Mouse (Mus musculus) brain, embryonic 18.5 days (tissue): ENCODE data around the gene Grb10.

ENCODE experiments used
- DNase-seq: peaks from one replicate; pipeline ENCODE4 v3.0.0-alpha.2; 2012; ENCODE audit warnings: low read depth, low spot score

Grb10 gene

DNA sequence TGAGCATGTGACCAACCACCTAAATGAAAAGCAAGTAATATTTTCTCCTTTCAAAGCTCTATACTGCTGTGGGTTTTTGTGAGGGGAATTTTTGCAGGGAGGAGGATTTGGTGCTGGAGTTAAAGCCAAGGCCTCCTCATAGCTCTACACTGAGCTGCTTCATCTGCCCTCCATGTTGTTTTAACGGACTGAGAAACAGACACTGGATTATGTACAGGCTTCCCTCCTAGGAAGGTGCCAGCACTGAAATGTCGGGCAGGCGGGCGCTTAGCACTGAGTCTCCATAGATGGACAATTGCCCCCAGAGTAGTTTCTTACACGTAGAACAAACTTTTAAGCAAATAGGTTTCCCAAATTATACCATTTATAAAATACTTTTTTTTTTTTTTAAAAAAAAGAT is 4.1 kb downstream of the Grb10 start:
- no peak for DNase-seq

DNA sequence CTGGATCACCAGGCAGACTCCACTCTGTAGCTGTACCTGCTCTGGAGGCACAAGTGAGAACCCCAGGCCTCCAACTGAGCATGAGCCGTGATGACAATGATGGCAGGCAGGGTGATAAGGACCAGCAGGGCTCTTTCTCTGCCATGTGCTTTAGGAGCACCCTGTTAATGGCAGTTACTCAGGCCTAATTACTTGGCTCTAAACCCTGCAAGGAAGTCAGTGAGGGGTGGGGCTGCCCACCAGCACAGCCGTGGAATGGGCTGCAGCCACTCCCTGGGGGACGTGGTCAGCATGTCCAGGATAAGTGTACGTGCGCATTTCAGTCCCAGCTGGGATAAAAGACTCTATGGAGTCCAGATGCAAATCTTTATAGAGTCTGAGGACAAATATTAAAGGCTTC is 5.7 kb downstream of the Grb10 start:
- no peak for DNase-seq

DNA sequence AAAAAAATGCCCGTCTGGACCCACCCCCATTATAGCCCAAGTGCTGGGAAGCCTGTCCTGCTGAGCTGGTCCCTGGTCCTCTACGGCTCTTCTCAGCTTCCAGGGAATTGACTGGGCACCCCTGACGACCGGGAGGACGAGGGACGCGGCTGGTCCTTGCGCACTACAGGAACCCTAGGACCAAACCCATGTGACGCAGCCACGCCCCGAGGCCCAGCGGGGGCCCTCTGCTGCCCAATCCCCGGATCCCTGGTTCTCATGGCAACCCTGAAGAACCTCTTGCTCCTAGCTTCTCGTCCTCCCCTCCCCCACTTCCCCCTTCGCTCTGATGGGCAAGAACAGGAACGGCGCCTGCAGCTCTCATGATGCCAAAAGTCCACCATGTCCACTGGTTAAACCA is 11.8 kb downstream of the Grb10 start:
- peak; percentile 24 for DNase-seq

DNA sequence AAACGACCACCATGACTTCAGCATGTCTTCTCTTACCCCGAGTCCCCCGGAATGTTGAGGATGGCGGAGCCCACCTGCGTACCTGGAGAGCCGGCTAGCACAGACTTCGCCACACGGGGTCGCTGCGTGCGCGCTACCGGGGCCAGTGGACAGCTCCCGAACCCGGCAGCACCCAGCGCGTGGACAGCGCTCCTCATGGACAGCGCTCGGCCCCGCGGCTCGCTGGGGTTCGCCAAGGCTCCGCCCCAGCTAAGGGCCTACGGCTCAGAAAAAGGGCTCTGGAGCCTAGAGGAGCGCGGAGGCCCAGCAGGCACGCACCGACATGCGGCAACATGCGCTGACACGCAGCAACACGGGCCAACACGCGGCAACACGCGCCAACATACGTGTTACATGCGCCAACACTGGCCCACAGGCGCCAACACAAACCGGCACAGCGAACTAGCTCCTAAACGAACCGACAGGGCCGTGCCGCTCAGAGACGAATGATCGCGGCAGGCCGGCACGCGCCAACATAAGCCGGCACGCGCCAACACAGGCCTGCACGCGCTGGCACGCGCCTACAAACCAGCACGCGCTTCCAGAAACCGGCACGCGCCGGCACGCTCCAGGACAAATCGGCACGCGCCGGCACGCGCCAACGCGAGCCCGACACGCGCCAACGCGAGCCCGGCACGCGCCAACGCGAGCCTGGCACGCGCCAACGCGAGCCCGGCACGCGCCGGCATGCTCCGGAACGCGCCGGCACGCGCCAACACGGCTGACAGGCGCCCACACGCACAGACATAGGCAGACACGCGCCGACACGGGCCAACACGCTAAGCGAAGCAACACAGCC is 12.5 kb downstream of the Grb10 start:
- DNase-seq = peak; percentile 49

DNA sequence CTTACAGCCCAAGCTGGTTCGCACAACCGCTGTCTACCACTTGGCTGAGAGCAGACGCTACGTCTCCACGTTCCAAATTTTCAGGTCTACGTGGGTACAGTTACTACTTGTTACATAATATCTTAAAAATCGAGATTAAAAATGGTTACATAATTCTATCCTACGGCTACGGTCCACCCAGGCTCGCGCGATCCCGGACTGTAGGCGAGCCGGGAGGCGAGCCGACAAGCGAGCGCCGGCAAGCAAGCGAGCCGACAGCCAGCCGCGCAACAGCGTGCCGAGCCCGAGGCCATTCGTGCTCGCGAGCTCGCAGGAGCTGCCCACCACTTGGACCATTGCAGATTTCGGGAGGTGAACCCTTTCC is 13.1 kb downstream of the Grb10 start:
- no peak for DNase-seq

DNA sequence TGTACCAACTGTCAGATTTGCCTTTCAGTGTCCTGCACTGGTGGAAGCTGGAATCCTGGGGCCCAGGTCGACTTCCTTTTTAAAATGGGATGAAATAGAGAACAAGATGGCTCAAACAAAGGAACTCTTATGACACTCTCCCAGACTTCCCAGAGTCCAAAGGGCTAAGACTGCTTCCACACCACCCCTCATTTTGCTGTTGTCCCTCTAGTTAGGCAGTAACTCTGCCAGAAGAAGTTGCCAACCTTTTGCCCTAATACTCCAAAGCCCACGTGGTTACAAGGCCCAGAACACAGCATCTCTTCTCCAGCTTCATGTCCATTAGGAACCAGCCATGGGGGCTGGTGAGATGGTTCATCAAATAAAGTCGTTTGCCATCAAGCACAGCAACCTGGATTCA is 15.4 kb downstream of the Grb10 start:
- DNase-seq = no peak

DNA sequence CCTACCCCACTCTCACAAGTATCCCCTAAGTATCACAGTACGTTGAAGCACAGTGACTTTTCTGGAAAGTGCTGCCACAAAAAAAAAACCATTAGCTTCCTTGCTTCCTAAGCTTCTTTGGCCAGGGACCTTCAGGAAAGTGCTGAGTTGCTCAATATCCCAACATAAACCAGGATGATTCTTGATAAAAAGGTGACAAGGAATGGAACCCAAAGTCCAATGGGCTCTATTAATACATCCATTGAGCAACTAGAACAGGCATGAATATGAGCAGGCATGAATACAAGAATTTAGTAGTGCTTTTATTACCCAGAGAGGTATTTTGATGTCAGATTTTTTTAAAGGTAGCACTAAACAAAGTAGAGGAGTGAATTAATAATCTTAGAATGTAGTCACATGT is 18.8 kb downstream of the Grb10 start:
- DNase-seq = no peak

DNA sequence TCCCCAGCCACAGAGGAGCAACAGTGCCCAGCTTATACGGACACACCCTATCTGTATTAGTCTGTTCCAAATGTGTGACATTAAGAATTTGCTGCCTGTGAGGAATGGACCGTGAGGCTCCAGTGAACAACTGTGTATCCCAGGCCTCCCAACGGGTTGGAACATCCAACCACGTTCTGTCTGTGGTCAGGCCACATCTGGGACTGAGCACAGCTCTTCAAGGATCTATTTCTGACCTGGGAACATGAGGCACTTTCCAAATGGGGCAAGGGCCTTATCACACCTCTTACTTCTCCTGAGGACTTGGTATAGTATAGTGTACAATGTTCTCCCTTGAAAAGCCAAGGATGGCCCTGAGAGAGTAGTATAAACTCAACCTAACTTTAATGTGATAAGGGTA is 19.9 kb downstream of the Grb10 start:
- DNase-seq = no peak

DNA sequence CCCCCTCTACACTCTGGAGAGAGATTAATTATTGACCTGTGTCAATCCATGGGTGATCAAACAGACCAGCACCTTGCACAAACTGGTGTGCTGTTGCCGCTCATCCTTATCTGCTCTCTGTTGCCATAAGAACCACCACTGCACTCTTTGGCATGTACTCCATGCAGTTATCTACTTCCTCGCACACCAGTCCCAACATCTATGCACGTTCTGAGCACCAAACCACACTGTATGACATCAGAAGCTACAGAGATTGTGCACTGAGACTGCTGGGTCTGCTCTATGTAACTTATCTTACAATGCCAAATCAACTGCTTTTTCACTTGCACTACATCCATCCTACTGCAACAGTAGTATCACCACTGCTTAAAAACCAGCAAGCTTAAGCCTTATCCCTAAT is 28.4 kb downstream of the Grb10 start:
- DNase-seq = no peak

DNA sequence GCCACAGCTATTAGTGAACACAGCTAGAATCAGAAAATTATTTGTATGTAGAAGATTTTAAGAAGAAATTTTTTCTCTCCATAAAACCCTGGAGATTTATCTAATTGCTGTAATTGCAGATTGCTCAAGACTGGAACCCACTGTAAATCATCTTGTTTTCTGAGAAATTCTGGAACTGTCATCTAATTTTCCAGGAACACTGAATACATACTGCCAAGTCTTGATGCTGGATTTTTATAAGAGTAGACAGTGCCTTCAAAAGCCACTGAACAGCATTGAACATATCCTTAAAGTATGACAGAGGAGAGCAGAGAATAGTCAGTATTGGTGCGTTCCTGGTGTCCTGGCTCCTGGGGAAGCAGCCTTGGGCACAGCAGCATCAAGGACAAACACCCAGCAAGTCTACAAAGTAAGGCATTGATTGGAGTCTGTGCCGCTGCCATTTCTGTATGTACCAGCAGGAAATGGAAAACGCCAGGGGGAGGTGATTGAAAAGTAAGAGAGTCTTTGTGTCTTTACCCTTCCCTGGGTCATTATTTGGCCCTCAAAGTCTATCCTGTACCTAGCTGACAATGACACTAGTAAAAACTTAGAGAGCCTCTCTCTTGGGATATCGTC is 38.1 kb downstream of the Grb10 start:
- DNase-seq = no peak

DNA sequence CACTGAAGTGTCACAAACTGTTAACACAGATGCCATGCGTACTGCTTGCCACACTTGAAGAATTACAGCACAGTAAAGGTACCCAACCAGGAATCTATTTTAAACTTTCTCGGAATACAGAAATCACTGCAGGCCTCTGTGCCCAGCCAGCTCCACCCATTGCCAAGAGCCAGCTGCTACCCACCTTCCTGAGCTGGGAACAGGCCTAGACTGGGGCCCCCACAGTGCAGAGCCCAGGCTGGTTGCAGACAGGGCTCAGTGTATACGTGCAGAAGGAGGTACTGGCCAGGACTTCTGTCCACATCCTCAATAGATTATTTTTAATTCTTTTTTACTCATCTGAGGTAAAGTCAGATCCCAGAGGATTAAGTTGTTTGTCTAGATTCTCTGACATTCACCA is 39.6 kb downstream of the Grb10 start:
- no peak for DNase-seq

DNA sequence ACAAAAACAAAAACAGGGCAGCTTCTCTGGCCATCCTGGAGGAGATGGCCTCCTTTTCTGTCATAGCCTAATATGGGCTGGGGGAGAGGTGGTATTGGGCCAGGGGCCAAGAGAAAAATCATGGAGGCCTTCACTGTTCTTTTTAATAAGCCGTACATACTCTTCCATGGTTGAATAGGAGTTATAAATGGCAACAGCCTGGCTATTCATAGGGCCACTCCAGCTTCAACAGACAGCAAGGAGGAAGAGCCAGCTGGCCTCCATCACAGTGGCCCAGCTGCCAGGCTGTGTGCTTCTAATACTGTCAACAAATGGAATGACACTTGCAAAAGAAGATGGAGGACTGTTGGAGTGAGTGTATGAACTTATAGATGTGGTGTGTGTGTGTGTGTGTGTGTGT is 41.4 kb downstream of the Grb10 start:
- DNase-seq = no peak

DNA sequence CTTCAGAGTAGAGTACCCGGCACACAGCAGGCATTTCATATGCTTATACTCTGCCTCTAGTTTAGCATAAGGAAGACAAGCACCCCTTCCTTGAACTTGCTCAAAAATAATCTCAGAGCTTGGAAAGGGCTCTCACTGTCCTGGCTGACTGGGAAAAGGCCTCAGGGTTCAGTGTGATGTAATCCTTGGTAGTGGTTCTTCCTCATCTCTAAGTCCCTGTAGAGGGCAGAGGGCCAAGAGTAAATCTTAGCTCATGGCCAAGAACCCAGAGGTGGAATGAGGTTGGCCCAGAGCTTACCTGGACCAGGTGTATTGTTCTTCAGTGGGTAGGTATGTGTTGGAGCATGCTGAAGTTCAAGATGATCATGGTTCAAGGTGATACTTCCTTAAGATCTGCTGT is 43.1 kb downstream of the Grb10 start:
- DNase-seq = no peak

DNA sequence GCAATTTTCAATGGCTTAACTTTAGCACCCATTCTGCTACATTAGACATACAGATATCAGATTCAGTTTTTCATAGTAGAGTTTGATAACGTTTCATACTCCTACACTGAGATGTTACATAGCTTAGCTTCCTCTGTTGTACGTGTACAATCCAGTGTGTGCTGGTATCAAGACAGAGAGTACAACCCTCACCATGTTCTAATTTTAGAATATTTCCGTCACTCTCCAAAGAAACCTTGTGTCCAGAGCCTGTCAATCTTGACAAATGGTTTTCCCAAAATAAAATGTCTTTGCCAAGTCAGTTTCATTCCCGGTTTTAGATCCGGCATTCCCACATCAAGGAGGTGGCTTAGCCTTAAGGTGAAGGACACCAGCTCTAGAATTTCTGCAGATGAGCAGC is 44.7 kb downstream of the Grb10 start:
- no peak for DNase-seq

DNA sequence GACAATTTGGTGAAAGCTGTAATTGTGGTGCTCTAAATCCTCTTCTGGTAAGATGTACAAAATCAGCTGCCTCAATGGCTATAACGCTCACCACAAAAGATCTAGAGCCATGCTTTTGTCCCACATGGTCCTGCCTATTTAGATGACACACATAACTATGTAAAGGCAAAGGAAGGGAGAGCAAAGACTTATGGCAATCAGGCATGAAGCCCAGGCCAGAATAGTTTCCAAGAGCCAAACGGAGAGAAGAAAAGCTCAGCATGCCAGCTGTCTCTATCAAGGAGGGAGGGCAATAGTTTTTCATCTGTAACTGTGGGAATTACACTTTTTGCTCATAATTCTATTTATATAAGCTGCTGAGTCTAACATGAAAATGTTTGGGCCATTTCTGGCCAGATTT is 45.3 kb downstream of the Grb10 start:
- DNase-seq = no peak

DNA sequence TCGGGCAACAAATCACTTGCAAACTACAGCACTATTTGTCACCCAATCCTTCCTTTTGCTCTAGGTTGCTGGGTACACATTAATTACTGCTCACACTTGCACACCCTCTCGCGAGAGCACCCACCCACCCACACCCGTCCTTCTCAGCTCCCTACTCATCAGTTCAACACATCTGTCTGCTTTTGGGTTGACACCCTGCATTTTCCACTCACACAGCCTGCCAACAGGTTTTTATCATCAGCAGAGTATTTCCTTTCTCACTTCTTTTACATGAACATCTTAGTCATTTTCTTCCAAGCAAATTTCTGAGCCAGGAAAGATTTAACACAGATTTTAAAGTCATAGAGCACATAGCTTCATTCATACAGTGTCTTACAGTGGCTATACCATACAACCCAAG is 48.6 kb downstream of the Grb10 start:
- no peak for DNase-seq

DNA sequence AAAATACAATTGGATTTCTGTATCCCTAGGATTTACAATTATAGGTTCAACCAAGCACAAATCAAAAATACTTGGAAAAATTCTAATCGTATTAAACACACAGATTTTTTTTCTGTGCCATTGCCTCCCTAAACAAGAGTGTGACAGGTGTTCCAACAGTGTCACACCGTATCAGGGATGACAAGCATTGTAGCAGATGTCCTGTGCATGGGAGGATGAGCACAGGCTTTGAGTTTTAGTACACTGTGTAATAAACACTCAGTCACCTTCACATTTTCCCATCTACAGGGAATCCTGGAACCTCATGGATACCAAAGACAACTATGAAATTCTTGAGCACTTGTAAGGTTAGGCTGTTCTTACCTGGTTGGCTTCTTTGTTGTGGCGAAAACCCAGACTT is 51.2 kb downstream of the Grb10 start:
- DNase-seq = no peak

DNA sequence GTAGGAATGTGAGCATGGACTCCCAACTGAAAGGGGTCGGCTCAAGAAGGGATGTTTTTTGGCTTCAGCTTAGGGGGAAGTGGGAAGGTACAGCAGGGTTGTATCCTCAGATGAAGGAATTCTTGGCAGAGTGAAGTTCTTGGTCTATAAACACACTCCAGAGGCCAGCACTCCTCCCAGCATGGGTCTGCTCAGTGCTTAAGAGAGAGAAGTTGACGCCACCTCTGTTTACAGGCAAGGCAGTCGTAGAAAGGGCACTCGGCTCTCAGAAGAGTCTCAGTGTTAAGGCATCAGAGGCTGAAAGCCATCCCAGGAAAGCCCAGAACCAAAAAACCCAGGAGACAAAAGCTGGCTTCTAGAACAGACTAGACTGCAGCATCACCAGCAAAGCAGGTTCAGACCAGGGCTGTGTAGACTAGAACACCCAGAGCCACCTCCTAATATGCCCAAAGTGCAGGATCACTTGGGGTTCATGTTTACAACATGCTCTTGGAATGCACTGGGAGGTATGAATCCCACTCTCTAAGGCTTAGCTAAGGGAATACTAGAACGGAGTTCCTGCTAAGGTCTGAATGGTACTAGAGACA is 59.8 kb downstream of the Grb10 start:
- no peak for DNase-seq

DNA sequence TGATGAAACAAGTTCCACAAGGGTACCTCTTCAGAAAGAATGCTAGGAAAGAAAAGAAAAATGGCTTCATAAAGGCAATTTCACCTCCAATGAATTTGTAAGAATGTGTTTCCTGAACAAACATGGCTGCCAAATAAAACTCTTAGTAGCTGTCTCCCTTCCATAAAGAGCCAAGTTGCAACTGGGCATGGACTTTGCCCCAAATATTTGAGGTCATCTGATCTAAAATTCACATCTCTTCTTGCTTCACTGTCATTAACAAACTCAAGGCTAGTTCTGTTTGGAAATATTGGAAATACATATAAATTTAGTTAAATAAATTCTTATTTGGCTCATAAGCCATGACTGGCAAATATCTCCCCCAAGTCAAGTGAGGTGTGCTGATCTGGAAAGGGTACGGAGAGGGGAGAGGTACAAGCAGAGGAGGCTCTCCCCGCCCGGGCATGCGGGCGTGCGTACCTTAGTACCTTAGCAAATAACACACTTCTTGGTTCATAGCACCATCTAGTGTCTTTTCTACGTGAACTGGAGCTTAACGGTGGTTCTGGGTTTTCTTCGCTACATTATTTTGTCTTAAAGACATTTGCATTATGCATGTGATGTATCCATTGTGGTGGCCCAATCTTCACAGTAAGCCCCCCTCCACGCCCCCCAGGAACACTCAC is 63.8 kb downstream of the Grb10 start:
- DNase-seq = peak; percentile 16

DNA sequence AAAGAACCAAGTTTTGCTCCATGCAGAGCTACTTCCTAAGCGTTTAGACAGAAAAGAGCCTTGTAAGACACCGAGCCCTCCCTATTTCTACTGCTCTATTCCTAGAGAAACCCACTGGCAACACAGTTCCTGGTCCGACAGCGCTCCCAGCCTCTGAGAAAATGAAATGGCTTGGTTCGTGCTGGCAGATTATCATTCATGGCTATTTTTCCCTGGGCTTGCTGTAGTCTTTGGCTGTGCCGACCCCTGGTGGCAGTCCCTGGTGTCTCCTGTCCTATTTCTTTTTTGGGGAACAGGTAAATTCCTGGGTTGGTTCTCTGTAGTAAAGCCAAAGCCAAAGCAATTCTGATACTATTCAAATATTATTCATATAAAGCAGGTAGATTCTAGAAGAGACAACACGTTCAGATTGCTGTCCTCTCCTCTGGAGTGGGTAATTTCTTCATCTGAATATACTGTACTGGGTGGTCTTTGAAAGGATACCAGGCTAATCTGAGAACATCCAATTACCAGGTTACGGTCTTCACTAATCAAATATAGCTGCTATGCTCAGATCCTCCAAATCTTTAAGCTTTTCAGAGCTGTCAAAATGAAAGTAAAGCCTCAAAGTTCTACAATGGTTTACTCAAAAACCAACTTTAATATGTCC is 65.0 kb downstream of the Grb10 start:
- DNase-seq = peak; percentile 55

DNA sequence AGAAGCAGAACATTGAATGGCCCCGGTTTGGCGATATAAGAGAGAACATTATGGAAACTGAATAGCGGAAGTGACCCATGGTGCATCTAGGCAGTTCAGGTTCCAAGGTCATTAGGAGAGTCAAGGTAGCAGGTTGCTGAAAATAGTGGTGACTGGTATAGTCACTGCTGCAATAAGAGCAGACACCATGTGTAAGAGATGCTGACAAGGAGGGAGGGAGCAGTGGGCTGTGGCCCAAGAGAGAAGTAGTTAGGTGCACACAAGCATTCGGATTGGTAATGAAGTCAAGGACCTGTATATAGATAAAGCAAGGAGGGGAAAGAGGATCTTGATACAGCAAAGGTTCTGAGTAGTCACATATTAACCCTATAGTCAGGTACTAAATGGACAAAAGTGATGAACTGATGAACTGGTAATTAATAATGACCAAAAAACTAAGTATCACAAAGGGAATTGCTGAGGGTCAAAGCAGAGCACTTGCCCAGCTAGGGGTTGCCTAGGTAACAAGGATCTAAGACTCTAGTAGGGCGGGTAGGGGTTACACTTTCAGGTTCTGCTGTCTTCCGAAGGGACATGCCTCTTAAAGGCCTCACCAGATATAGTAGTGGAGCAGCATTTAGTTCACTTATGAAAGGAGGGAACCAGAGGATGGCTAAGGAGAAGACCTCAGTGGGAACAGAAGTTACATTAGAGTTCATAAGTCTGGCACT is 65.9 kb downstream of the Grb10 start:
- no peak for DNase-seq

DNA sequence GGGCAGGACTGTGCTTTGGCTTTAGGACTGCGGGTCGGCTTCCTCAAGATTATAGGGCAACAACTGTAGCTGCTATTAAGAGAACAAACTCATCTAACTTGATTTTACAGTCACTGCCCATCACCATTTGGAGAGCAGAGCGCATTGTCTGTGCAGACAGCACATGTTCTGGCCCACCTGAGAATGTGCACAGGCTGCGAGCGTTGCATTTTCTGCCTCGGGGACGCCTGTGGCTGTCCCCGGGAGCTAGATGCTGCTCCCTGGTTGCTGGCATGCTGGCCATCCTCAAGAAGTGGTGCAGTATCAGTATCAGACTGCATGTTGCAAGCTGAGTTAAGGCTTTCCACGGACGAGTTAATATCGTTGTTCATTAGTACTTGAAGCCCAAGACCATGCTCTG is 68.2 kb downstream of the Grb10 start:
- DNase-seq = no peak
